Mouse (Mus musculus): Measurements from ENCODE around the gene Elac2. TPM values are rescaled to one million over a fixed set of nuclear protein-coding genes. Genes with fewer than 3 reads are reported as not detected.
A peak's percentile ranks its signal among the peaks of the same experiment; 100 is the strongest.

The Elac2 gene
- polyA plus RNA-seq, 1 experiment = 9.4 TPM

GRCm38 (mm10) chr11:64956962-64957729 is 21.7 kb upstream of the Elac2 start:
- WGBS = 13% methylated on average over 16 of the region's 16 CpGs
- Histone ChIP-seq H3K27ac (ENCODE audit: insufficient read depth, low read depth, low read length) (no peak overlapping the region), H3K4me1 (ENCODE audit: control insufficient read depth, insufficient read depth, insufficient read length, low read length) (no peaks in the 10 kb centered on the region), H3K27me3 (ENCODE audit: control insufficient read depth, insufficient read depth, low read length) (no peaks in the 10 kb centered on the region), H3K4me3 (ENCODE audit: low read depth, low read length) (no peak overlapping the region), H3K36me3 (ENCODE audit: control insufficient read depth, insufficient read depth, low read length) (no peaks in the 10 kb centered on the region)
- TF ChIP-seq CTCF (IDR thresholded peaks at IDR 0.05; ENCODE audit: extremely low read depth, insufficient read length, insufficient replicate concordance, low read depth, low read length) = no peak
- no peak for TF ChIP-seq POLR2A (IDR thresholded peaks at IDR 0.05; ENCODE audit: low read depth, low read length)

- Histone ChIP-seq H3K36me3 (ENCODE audit: control insufficient read depth, insufficient read depth, low read length) (no peaks in the 10 kb centered on the region), H3K4me1 (ENCODE audit: control insufficient read depth, insufficient read depth, insufficient read length, low read length) (no peaks in the 10 kb centered on the region), H3K27me3 (ENCODE audit: control insufficient read depth, insufficient read depth, low read length) (no peaks in the 10 kb centered on the region), H3K4me3 (ENCODE audit: low read depth, low read length) (no peak overlapping the region), H3K27ac (ENCODE audit: insufficient read depth, low read depth, low read length) (no peak overlapping the region)
- WGBS = 89% methylated on average over 2 of the region's 2 CpGs
- TF ChIP-seq CTCF (IDR thresholded peaks at IDR 0.05; ENCODE audit: extremely low read depth, insufficient read length, insufficient replicate concordance, low read depth, low read length) (no peak), POLR2A (IDR thresholded peaks at IDR 0.05; ENCODE audit: low read depth, low read length) (no peak)
Observed at GRCm38 (mm10) chr11:64962629-64963028, 16.2 kb upstream of the Elac2 start.

GRCm38 (mm10) chr11:64968507-64968906 is 10.3 kb upstream of the Elac2 start:
- H3K27ac ChIP-seq (ENCODE audit: insufficient read depth, low read depth, low read length) = no peak overlapping the region
- no peaks in the 10 kb centered on the region for H3K4me1 ChIP-seq (ENCODE audit: control insufficient read depth, insufficient read depth, insufficient read length, low read length)
- no peak overlapping the region for H3K4me3 ChIP-seq (ENCODE audit: low read depth, low read length)
- WGBS = 11% methylated on average over 3 of the region's 3 CpGs
- no peaks in the 10 kb centered on the region for H3K27me3 ChIP-seq (ENCODE audit: control insufficient read depth, insufficient read depth, low read length)
- peak; percentile 46; the same call in 1 of the 2 replicates for TF ChIP-seq CTCF (IDR thresholded peaks at IDR 0.05; ENCODE audit: extremely low read depth, insufficient read length, insufficient replicate concordance, low read depth, low read length)
- no peak for TF ChIP-seq POLR2A (IDR thresholded peaks at IDR 0.05; ENCODE audit: low read depth, low read length)
- no peaks in the 10 kb centered on the region for H3K36me3 ChIP-seq (ENCODE audit: control insufficient read depth, insufficient read depth, low read length)

GRCm38 (mm10) chr11:64968939-64969342 is 9.9 kb upstream of the Elac2 start:
- 51% methylated on average over 4 of the region's 4 CpGs for WGBS
- Histone ChIP-seq H3K27me3 (ENCODE audit: control insufficient read depth, insufficient read depth, low read length) (no peaks in the 10 kb centered on the region), H3K4me3 (ENCODE audit: low read depth, low read length) (no peak overlapping the region), H3K36me3 (ENCODE audit: control insufficient read depth, insufficient read depth, low read length) (no peaks in the 10 kb centered on the region), H3K4me1 (ENCODE audit: control insufficient read depth, insufficient read depth, insufficient read length, low read length) (no peaks in the 10 kb centered on the region), H3K27ac (ENCODE audit: insufficient read depth, low read depth, low read length) (no peak overlapping the region)
- no peak for TF ChIP-seq POLR2A (IDR thresholded peaks at IDR 0.05; ENCODE audit: low read depth, low read length)
- TF ChIP-seq CTCF (IDR thresholded peaks at IDR 0.05; ENCODE audit: extremely low read depth, insufficient read length, insufficient replicate concordance, low read depth, low read length) = no peak

- no peaks in the 10 kb centered on the region for H3K27me3 ChIP-seq (ENCODE audit: control insufficient read depth, insufficient read depth, low read length)
- H3K4me1 ChIP-seq (ENCODE audit: control insufficient read depth, insufficient read depth, insufficient read length, low read length) = no peaks in the 10 kb centered on the region
- TF ChIP-seq CTCF (IDR thresholded peaks at IDR 0.05; ENCODE audit: extremely low read depth, insufficient read length, insufficient replicate concordance, low read depth, low read length) (no peak), POLR2A (IDR thresholded peaks at IDR 0.05; ENCODE audit: low read depth, low read length) (no peak)
- no peak overlapping the region for H3K4me3 ChIP-seq (ENCODE audit: low read depth, low read length)
- H3K36me3 ChIP-seq (ENCODE audit: control insufficient read depth, insufficient read depth, low read length) = no peaks in the 10 kb centered on the region
- WGBS = 73% methylated on average over 3 of the region's 3 CpGs
- H3K27ac ChIP-seq (ENCODE audit: insufficient read depth, low read depth, low read length) = no peak overlapping the region
Observed at GRCm38 (mm10) chr11:64971471-64971988, 7.3 kb upstream of the Elac2 start.

- WGBS = 68% methylated on average over 2 of the region's 2 CpGs
- no peak overlapping the region for H3K27ac ChIP-seq (ENCODE audit: insufficient read depth, low read depth, low read length)
- TF ChIP-seq CTCF (IDR thresholded peaks at IDR 0.05; ENCODE audit: extremely low read depth, insufficient read length, insufficient replicate concordance, low read depth, low read length) (no peak), POLR2A (IDR thresholded peaks at IDR 0.05; ENCODE audit: low read depth, low read length) (no peak)
- H3K4me3 ChIP-seq (ENCODE audit: low read depth, low read length) = no peak overlapping the region
- H3K4me1 ChIP-seq (ENCODE audit: control insufficient read depth, insufficient read depth, insufficient read length, low read length) = no peaks in the 10 kb centered on the region
- H3K36me3 ChIP-seq (ENCODE audit: control insufficient read depth, insufficient read depth, low read length) = no peaks in the 10 kb centered on the region
- no peaks in the 10 kb centered on the region for H3K27me3 ChIP-seq (ENCODE audit: control insufficient read depth, insufficient read depth, low read length)
Observed at GRCm38 (mm10) chr11:64972418-64972817, 6.4 kb upstream of the Elac2 start.

GRCm38 (mm10) chr11:64979489-64979845 is 629 bp downstream of the Elac2 start:
- H3K27ac ChIP-seq (ENCODE audit: insufficient read depth, low read depth, low read length) = no peak overlapping the region
- TF ChIP-seq POLR2A (IDR thresholded peaks at IDR 0.05; ENCODE audit: low read depth, low read length) = no peak
- no peak for TF ChIP-seq CTCF (IDR thresholded peaks at IDR 0.05; ENCODE audit: extremely low read depth, insufficient read length, insufficient replicate concordance, low read depth, low read length)
- peaks cover 16% of the 10 kb centered on the region for H3K36me3 ChIP-seq (ENCODE audit: control insufficient read depth, insufficient read depth, low read length)
- no peaks in the 10 kb centered on the region for H3K4me1 ChIP-seq (ENCODE audit: control insufficient read depth, insufficient read depth, insufficient read length, low read length)
- peak overlapping the region; percentile 83 for H3K4me3 ChIP-seq (ENCODE audit: low read depth, low read length)
- H3K27me3 ChIP-seq (ENCODE audit: control insufficient read depth, insufficient read depth, low read length) = no peaks in the 10 kb centered on the region
- 8% methylated on average over 9 of the region's 9 CpGs for WGBS

Measured in small intestine, adult 2 months (tissue).